Mouse (Mus musculus) brain, embryonic 14.5 days (tissue): ENCODE measurements around the gene Gm20662.

ENCODE experiments used
- CTCF ChIP-seq: fragments of 200-500 bp; IDR thresholded peaks from 2 replicates; pipeline ENCODE4 v1.5.1; 2012; ENCODE audit warnings: inconsistent platforms, mild to moderate bottlenecking, moderate library complexity, borderline replicate concordance; ENCODE audit not compliant: insufficient read depth, insufficient read length; ENCODE audit errors: extremely low read depth
- POLR2A ChIP-seq: fragments of 200-500 bp; IDR thresholded peaks from 2 replicates; pipeline ENCODE4 v1.6.1; 2012; ENCODE audit warnings: mild to moderate bottlenecking, inconsistent platforms, borderline replicate concordance; ENCODE audit not compliant: poor library complexity, insufficient read depth, insufficient read length, severe bottlenecking; ENCODE audit errors: extremely low read depth

- TF ChIP-seq CTCF: no peak
- no peak for TF ChIP-seq POLR2A
Measured at GRCm38 (mm10) chr9:108073141-108073930, 77.2 kb downstream of the Gm20662 start.
